Mouse (Mus musculus) urinary bladder, postnatal 10 days (tissue): ENCODE results near the gene Cacna1i.

Experiments
- DNase-seq: peaks from one replicate; pipeline ENCODE4 v3.0.0; 2022; ENCODE audit warnings: low spot score

The Cacna1i gene

GRCm38 (mm10) chr15:80277107-80277506 lies 9.9 kb upstream of the Cacna1i start:
- DNase-seq = no peak

DNA sequence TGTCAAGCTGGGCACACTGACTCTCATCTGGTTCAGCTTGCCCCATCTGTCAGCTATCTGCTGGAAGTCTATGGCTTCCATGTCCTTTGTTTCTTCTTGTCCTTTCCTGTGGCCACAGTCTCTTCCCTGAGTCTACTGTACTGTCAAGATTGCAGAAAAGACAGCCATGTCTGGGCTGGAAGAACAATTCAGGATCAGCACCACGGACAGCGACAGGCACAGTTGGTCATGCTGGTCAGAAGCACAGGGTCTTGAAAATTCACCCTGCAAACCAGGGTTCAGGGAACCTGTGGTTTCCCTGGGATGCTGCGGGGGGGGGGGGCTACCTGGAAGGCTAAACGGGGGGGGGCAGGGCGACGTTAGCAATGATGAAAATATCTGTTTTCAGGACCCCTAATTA lies 9.4 kb upstream of the Cacna1i start:
- no peak for DNase-seq

GRCm38 (mm10) chr15:80278121-80278759 lies 8.8 kb upstream of the Cacna1i start:
- no peak for DNase-seq

DNA sequence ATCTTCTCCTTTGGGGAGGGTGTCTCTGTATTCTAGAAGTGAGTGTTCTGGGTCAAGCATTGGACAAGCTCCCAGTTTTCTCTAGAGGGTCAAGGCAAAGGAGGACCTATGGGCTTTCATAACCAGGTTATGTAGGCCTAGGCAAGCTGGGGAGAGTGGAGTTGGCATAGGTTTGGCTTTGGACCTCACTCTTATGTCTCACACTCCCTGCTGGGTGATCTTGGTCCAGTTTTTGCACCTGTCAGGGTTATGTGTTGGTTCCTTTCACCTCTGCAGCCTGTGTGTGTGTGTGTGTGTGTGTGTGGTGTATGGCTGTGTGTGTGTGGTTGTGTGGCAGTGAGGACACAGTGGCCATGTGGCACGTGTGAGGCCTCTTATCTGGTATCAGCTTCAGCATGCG lies 8.0 kb upstream of the Cacna1i start:
- no peak for DNase-seq

DNA sequence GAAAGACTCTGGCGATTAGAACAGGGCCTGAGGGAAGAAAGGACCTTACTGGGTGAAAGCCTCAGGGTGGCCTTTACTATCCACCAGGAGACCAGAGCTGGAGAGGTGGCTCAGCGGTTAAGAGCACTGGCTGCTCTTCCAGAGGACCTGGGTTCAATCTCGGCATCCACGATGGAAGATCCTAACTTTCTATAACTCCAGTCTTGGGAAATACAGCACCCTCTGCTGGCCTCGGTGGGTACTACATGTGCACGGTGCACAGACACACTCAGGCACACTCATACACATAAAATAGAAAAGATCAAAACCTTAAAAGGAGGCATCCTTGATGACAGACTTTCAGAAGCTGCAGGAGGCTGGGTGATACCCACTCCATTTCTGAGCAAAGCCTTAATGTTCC lies 6.4 kb upstream of the Cacna1i start:
- DNase-seq = no peak

- DNase-seq = no peak
Measured at GRCm38 (mm10) chr15:80288036-80288435, 998 bp downstream of the Cacna1i start.

GRCm38 (mm10) chr15:80289436-80289835 lies 2.4 kb downstream of the Cacna1i start:
- no peak for DNase-seq

GRCm38 (mm10) chr15:80297146-80297545 lies 10.1 kb downstream of the Cacna1i start:
- DNase-seq = no peak

- DNase-seq = no peak
Measured at GRCm38 (mm10) chr15:80303779-80304178, 16.7 kb downstream of the Cacna1i start.

DNA sequence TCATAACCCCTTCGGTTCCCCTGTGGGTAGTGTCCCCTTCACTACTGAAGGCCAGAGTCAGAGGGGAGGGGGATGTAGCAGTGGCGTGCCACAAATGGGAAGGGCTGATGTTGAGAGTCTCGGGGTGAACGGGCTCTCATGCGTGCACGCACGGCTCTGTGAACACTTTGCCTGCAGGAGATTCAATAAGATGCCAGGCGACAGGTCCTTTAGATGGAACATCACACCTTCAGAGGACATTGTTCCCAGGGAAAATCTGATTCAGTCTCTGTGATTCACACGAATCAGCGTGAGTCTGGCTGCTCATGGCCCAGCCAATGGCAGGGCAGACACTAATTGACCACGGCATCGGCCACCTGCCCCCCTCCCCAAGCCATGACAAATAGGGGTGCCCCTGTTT lies 17.1 kb downstream of the Cacna1i start:
- no peak for DNase-seq

DNA sequence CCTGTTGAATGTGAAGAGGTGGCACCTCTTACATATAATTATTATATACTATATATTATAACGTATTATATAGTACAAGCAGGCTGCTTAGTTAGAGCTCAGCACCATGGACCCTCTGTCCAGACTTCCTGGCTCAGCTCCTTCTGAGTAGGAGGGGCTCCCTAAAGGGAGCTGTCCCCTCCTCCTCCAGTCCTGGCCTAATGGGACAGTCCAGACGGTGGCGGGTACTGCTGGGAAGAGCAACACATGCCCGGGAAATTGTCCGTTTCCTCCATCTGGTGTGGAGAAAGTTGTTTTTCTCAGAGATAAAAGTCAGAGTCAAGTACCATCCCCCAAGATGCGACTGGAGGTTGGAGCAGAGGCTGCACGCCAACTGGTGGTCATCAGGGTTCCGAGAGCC lies 19.1 kb downstream of the Cacna1i start:
- no peak for DNase-seq

DNA sequence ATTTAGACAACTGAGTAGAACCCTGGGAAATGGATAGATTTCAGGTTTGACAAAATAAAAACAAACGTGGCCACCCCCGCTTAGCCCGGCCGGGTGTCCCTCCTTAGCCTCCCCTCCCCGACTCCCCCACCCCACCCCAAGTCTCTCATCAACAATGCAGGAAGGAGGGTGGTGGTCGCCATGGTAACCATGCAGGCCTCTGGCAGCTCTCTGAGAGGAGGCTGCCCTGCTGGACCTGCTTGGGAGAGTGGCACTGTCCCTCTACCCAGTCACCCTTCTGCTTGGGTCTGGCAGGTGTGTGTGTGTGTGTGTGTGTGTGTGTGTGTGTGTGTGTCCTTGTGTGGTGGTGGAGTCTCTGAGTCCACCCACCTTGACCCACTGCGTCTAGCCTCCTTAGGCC lies 27.7 kb downstream of the Cacna1i start:
- no peak for DNase-seq

DNA sequence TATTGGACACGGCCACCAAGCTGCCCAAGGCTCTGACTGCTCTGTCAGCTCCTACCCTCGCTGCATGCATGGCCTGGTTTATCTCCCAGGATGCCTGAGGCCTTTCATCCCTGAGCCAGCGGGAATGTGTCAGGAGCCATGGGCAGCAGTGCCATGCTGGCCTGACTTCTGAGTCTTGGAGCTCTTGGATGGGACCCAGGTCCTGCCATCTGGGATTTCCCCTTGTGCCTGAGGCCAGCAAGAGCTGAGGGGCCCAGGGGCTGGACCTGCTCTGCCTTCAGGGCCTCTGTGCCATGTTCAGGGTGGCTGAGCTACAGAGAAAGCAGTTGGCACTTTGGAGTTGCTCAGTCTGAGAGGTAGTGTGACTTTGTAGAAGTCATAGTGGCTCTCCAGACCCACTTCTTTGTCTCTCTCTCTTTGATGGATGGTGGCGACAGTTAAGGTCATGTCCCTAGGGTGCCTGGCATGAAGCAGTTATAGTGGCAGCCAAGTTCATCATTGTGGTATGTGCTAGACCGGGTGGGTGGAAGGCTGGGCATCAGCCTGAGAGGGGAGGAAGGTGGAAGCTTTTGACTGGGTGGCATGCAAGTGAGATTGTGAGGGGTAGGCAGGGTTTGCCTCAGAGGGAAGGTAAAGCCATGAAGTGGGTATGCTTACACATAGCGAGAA lies 30.1 kb downstream of the Cacna1i start:
- no peak for DNase-seq

DNA sequence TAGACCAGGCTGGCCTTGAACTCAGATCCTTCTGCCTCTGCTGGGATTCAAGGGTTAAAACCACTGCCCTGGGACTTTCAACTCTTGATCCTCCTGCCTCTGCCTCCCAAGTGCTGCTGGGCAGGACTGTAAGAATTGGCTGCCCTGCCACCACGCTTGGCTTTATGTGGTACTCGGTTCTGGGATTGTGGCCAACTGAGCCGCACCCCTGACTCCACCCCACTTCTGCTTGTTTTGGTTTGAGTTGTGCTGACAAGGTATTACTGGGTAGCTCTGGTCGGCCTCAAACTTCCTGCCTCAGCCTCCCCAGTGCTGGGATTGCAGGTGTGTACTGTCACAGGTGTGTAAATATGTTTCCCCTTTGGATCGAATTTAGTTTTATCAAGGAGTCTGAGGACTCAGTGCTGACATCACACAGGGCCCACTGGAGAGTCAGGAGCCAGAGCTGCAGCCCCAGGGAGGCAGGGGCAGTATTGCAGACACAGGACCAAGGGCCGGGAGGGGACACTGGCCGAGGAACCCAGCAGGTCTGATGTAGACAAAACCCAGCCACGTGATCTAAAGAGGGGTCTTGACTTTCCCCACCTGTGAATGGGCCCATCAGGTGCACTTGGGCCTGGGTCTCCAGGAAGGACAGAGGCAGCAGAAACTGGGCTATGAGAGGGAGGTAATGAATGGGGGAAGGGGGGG lies 30.9 kb downstream of the Cacna1i start:
- no peak for DNase-seq

DNA sequence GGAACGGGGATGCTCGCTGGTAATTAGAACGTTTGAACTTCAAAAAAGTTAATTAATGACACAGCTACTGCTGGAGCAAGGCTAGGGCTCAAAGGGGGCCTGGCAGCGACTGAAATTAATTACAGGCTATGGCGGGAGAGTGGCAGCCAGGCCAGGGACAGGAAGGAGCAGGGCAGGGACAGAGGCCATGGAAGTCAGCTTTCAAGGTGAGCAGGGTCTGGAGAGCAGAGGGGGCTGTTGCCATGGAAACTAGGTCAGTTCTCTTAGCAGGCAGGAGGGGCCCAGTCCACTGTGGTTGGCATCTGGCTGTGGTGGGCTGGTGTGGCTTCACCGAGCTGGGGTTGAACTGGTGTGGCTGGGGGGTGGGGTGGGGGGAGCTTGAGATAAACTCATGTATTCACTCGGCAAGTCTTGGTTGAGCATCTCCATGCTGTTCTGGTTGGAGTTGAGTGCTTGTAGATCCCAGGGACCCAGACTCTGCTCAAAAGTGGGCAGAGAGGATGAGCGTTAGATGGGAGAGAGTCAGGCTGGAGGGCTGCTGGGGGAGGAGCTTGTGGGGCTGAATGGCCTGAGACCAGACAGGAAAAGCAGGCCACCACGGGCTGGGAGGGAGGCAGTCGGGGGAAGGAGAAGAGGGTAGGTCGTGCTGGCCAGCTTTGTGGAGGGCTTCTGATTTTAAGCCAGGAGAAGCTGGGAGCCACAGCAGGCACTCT lies 31.7 kb downstream of the Cacna1i start:
- DNase-seq = no peak

GRCm38 (mm10) chr15:80319315-80319714 lies 32.3 kb downstream of the Cacna1i start:
- no peak for DNase-seq

DNA sequence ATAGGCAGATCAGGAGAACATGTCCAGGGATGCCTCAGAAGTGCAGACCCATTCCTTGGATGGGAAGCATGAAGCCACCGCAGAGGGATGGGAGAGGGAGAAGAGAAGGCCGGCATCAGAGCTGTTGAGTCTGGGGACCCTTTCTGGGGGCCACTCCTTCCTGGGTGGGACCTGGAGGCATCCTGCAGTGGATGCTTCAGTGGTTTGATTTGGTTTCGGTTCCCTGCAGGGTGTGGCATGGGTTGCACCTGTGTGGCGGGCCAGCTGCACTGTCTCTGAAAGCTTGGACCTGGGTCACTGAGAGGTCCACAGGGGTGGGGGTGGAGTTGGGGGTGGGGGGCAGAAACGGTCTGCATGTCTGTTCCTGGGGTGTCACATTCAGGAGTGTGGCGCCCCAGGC lies 32.9 kb downstream of the Cacna1i start:
- DNase-seq = no peak

GRCm38 (mm10) chr15:80325207-80325606 lies 38.2 kb downstream of the Cacna1i start:
- DNase-seq = no peak

GRCm38 (mm10) chr15:80325756-80326155 lies 38.7 kb downstream of the Cacna1i start:
- DNase-seq = no peak

- DNase-seq = no peak
Measured at GRCm38 (mm10) chr15:80326947-80327346, 39.9 kb downstream of the Cacna1i start.

- DNase-seq = no peak
Measured at GRCm38 (mm10) chr15:80327743-80328540, 40.9 kb downstream of the Cacna1i start.

DNA sequence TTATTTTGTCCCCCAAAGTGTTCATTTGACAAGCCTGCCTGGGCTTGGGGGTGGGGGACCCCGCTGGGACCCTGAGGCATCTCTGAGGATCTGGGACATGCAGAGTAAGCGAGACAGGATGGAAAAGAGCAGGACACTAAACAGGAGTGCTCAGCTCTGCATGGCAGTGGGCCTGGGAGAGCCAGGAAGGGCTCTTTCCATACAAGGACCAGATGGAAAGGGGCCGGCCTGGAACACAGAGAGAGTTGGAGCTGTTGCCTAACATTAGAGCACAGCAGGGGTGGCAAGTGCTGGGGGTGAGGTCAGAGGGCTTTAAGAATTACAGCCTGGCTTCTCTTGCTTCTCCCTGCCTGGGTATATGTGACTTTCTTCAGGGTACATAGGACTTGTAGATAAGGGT lies 43.2 kb downstream of the Cacna1i start:
- no peak for DNase-seq
